Mouse (Mus musculus) bone marrow macrophage, adult 2 months (primary cell): ENCODE measurements around the gene Cyp4a32. TPM values are rescaled to one million over a fixed set of nuclear protein-coding genes. Genes with fewer than 3 reads are reported as not detected.
"Not testable (repeated sequence)": the region's sequence is repeated elsewhere in the genome, so short reads cannot be mapped to it uniquely, and the experiment has no call there.

Experiments used
- H3K27ac ChIP-seq: 2 replicates; pipeline ENCODE4 v1.5.1; 2012; ENCODE audit warnings: low read depth, low read length; ENCODE audit not compliant: insufficient read depth
- H3K4me1 ChIP-seq: 2 replicates; pipeline ENCODE4 v1.6.1; 2012; ENCODE audit warnings: low read length; ENCODE audit not compliant: control insufficient read depth, insufficient read depth
- H3K4me3 ChIP-seq: 2 replicates; pipeline ENCODE4 v1.5.1; 2012; ENCODE audit warnings: mild to moderate bottlenecking, low read length, moderate library complexity; ENCODE audit not compliant: insufficient read depth
- CTCF ChIP-seq: IDR thresholded peaks from 2 replicates; pipeline ENCODE4 v1.5.1; 2012; ENCODE audit warnings: low read depth, mild to moderate bottlenecking, low read length, moderate library complexity
- POLR2A ChIP-seq: IDR thresholded peaks from 2 replicates; pipeline ENCODE4 v1.6.1; 2012; ENCODE audit warnings: mild to moderate bottlenecking, low read depth, low read length, borderline replicate concordance
- polyA plus RNA-seq: library from polyadenylated mRNA; stranded (reverse); fragments of >200 nt; gene quantifications from 2 replicates; pipeline ENCODE4 v1.2.4, GENCODE M21; 2012; ENCODE audit not compliant: missing spikeins, insufficient read depth, insufficient read length

The Cyp4a32 gene
- polyA plus RNA-seq, 1 experiment = not detected

DNA sequence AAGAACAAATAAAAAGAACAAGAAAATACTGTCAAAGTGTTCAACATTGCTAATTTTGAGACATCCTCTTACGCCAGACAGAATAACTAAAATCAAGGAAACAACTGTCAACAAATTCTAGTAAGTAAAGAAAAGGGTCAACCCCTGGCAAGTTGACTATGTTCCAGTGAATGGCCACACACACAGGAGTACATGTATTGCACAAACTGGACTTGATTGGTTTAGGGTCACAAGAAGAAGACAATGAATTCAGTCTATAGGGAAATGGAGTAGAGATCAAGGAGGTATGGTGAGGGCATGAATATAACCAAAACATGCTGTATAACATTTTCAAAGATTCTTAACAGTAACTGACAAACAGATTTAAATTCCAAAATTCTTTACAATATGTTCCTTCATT lies 4.4 kb upstream of the Cyp4a32 start:
- Histone ChIP-seq H3K27ac (no peak overlapping the region), H3K4me3 (no peak overlapping the region), H3K4me1 (no peaks in the 10 kb centered on the region)
- TF ChIP-seq POLR2A = no peak
- no peak for TF ChIP-seq CTCF

DNA sequence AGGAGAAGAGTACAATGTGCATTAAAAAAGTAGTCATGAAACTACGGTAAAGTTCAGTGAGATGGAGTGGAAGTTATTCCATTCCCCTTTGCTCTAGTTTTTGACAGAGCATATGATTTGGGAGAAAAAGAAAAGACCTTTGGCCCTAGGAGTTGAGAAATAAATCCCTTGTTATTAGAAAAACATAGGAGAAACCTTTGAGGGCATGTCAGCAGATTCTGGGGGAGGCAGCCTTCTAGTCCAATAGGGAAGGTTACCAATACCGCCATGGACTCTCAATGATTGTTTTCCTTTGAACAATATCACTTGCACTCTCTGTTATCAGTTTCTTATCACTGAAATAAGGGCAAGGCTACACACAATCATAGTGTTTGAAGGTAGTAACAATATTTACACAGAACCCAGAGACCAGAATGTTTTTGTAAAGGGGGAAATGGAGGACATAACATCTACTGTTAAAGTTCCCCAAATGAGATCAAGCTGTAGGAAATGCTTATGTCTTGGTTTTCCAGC lies 3.9 kb upstream of the Cyp4a32 start:
- no peak for TF ChIP-seq POLR2A
- no peak for TF ChIP-seq CTCF
- Histone ChIP-seq H3K27ac (no peak overlapping the region), H3K4me3 (no peak overlapping the region), H3K4me1 (no peaks in the 10 kb centered on the region)

GRCm38 (mm10) chr4:115614005-115614404 lies 13.2 kb downstream of the Cyp4a32 start:
- Histone ChIP-seq H3K4me1 (no peaks in the 10 kb centered on the region), H3K4me3 (no peak overlapping the region), H3K27ac (no peak overlapping the region)
- no peak for TF ChIP-seq POLR2A
- no peak for TF ChIP-seq CTCF

DNA sequence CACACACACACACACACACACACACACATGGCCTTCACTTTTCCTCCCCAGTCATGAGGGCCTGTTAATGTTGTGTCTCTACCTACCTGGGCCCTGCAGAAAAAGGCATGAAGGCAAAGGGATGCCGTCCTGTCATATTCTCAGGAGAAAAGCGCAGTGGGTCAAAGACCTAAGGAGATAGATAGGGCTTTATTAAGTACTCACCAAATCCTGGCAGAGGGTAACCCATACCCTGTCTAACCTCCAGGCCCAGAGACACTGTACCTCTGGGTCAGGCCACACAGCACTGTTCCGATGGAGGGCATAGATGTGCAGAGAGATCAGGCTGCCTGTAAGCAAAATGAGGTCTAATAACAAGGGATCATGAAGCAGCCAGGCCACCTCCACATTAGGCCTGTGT lies 24.8 kb downstream of the Cyp4a32 start:
- H3K4me3 ChIP-seq, H3K27ac ChIP-seq, H3K4me1 ChIP-seq: not testable (repeated sequence)

DNA sequence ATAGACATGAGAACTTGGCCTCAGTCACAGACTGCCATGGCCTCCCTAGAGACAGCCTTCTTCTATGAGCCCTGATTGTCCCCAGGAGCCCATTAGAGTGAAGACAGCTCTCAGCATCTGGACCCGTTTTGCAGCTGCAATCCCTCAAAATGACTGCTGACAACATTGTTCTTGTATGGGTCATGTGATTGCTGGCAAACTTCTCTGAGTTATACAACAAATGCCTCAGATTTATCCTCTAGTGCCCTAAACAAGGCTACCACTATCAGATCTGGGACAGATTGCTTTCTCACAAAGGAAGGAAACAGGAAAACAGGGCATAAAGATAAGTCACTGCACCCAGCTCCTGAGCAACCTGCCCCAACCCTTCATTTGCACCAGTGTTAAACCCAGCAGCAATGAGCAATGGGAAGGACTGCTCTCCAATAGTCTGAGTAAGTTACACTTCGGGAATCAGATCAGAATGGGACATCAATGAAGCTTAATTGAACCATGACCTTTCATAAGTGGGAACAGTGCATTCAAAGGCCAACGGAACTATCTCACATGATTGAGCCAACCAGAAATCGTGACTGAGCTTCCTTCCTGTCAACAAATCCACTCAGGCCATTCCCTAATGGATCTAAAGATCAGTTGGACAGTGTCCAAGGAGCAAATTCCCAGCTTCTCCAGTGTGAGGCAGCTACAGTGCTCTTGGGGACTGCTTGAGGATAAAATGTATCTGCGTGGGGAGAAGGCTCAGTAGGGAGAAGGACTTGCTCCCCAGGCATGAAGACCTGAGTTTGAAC lies 42.4 kb downstream of the Cyp4a32 start:
- H3K27ac ChIP-seq = no peak overlapping the region
- TF ChIP-seq POLR2A = no peak

DNA sequence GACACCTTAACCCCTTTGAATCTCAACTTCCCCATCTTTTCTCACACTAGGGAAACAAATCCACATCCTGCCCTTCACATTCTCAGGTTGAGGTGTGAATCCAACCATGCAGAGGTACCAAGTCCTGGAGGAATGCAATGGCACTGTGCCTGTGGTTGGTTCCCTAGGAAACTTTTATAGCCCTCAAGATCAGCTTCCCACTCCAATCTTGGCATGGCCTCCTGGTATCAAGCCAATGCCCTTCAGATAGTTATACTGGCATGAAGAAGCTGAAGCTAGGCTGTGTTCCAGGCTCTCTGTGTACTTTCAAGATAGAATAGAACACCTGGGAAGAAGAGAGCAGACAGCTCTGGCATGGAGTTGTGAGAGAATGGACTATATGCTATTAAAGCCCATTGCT lies 44.6 kb downstream of the Cyp4a32 start:
- no peak overlapping the region for H3K4me3 ChIP-seq
- TF ChIP-seq POLR2A (no peak), CTCF (no peak)
- H3K27ac ChIP-seq = no peak overlapping the region
- H3K4me1 ChIP-seq = no peaks in the 10 kb centered on the region

More for the DNA sequence above, 42.4 kb downstream of the Cyp4a32 start:
- Histone ChIP-seq H3K4me1 (no peaks in the 10 kb centered on the region), H3K4me3 (no peak overlapping the region)

- Histone ChIP-seq H3K27ac (no peak within 1 kb of the TSS), H3K4me3 (no peak within 1 kb of the TSS), H3K4me1 (no peaks in the 10 kb centered on the region)
- TF ChIP-seq POLR2A (no peak), CTCF (no peak)
These were observed 46.8 kb downstream of the Cyp4a32 start, which contains the start of gene Cyp4b1 for GRCm38 (mm10) chr4:115647580-115647979. Gene Cyp4b1 (minus strand): TSS chr4:115647723.

DNA sequence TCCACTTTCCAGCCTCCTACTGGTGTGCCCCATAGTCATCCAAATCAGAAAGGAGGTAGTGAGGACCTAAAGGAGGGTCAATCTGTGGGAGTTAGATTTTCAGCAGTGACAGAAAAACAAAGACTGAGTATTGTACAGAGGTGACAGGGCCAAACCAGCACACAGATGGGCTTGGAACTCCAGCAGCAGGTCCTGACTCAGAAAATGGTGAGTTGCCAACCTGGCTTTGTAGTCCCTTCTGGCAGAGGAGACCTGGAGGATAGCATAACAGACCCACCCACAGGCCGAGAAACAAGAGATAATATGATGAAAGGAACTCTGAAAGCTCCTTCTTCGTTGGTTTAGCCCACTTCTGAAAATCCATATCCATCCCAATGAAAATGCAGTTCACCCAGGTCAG lies 48.0 kb downstream of the Cyp4a32 start:
- no peaks in the 10 kb centered on the region for H3K4me1 ChIP-seq
- no peak overlapping the region for H3K4me3 ChIP-seq
- TF ChIP-seq POLR2A = no peak
- TF ChIP-seq CTCF = no peak
- no peak overlapping the region for H3K27ac ChIP-seq

GRCm38 (mm10) chr4:115649344-115649743 lies 48.6 kb downstream of the Cyp4a32 start:
- H3K27ac ChIP-seq = no peak overlapping the region
- TF ChIP-seq CTCF (no peak), POLR2A (no peak)
- H3K4me1 ChIP-seq = no peaks in the 10 kb centered on the region
- H3K4me3 ChIP-seq = no peak overlapping the region

DNA sequence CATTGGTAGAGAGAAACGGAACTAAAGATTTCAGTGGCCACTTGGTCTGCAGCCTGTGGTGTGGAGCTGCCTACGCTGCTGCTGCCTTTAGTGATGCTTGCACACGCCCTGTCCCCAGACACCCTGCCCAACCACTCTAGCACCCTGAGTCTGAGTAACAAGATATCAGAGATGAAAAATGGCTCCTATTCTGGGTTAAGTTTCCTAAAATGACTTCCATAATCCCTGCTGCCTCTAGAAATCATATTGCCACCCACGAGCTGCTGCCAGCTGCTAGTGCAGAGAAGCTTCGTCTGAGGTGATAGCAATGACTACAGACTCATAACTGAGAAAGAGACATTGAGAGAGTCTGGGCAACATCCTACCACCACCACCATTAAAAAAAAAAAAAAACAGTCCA lies 50.1 kb downstream of the Cyp4a32 start:
- H3K4me3 ChIP-seq = no peak overlapping the region
- TF ChIP-seq POLR2A (no peak), CTCF (no peak)
- no peaks in the 10 kb centered on the region for H3K4me1 ChIP-seq
- H3K27ac ChIP-seq = no peak overlapping the region

GRCm38 (mm10) chr4:115655841-115656534 lies 55.2 kb downstream of the Cyp4a32 start:
- not testable (repeated sequence) for H3K4me3 ChIP-seq, H3K27ac ChIP-seq, H3K4me1 ChIP-seq

DNA sequence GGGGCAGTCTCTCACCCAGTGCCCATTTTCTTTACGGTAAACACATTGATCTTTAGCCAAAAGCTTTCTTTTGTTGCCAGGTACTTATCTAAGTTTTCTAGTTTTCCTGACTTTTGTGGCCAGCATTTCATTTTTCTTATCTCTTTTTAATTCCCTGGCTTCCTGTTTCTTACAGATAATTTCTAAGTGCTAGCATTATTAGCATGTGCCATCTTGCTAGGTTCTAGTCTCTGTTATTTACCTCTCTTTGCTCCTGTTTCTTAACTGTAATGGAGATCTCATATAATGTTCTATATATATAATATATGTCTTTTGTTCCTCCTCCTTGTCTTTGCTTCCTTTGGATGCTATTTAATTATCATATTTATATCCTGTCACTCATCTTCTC lies 55.8 kb downstream of the Cyp4a32 start:
- H3K4me1 ChIP-seq, H3K4me3 ChIP-seq, H3K27ac ChIP-seq: not testable (repeated sequence)
